Mouse (Mus musculus) hindbrain, embryonic 14.5 days (tissue): Measurements from ENCODE around the gene Supt7l. TPM values are rescaled to one million over a fixed set of nuclear protein-coding genes. Genes with fewer than 3 reads are reported as not detected.
A peak's percentile ranks its signal among the peaks of the same experiment; 100 is the strongest.
"Not testable (repeated sequence)": the region's sequence is repeated elsewhere in the genome, so short reads cannot be mapped to it uniquely, and the experiment has no call there.

Experiments used
- ATAC-seq: fragments of 200-750 bp; cut with Nextera tagmentation; 2 replicates; pipeline ENCODE4 v1.8.0; 2017; ENCODE audit warnings: moderate number of reproducible peaks, mild to moderate bottlenecking, moderate TSS enrichment, moderate library complexity; ENCODE audit not compliant: low FRiP score
- DNase-seq: peaks from one replicate; pipeline ENCODE4 v3.0.0-alpha.2; 2015; ENCODE audit warnings: low spot score
- H3K27ac ChIP-seq: fragments of 300-500 bp; sonication (generic); 2 replicates; pipeline ENCODE4 v1.5.1; 2014; ENCODE audit warnings: mild to moderate bottlenecking, moderate library complexity
- H3K27me3 ChIP-seq: fragments of 300-500 bp; sonication (generic); 2 replicates; pipeline ENCODE4 v1.6.1; 2014; ENCODE audit warnings: mild to moderate bottlenecking, low read length, mixed read lengths; ENCODE audit not compliant: control insufficient read depth, insufficient read depth
- H3K36me3 ChIP-seq: fragments of 300-500 bp; sonication (generic); replicated peaks from 2 replicates; pipeline ENCODE4 v1.6.1; 2014; ENCODE audit not compliant: control insufficient read depth, insufficient read depth
- H3K4me1 ChIP-seq: fragments of 300-500 bp; sonication (generic); replicated peaks from 2 replicates; pipeline ENCODE4 v1.6.1; 2014; ENCODE audit warnings: antibody characterized with exemption, low read length, mixed read lengths; ENCODE audit not compliant: control insufficient read depth, insufficient read depth
- H3K4me2 ChIP-seq: fragments of 300-500 bp; sonication (generic); replicated peaks from 2 replicates; pipeline ENCODE4 v1.6.1; 2014; ENCODE audit warnings: mild to moderate bottlenecking, moderate library complexity
- H3K4me3 ChIP-seq: fragments of 300-500 bp; sonication (generic); replicated peaks from 2 replicates; pipeline ENCODE4 v1.5.1; 2014; ENCODE audit warnings: mild to moderate bottlenecking, low read length
- H3K9ac ChIP-seq: fragments of 300-500 bp; sonication (generic); 2 replicates; pipeline ENCODE4 v1.6.1; 2014
- H3K9me3 ChIP-seq: fragments of 300-500 bp; sonication (generic); 2 replicates; pipeline ENCODE4 v1.6.1; 2016; ENCODE audit warnings: low read length; ENCODE audit not compliant: control insufficient read depth
- WGBS: fragments of 180-500 bp; shearing (Covaris S2); extraction: QIAGEN DNeasy Blood & Tissue Kit; methylation state at CpG from one replicate; pipeline ENCODE4 v1.1.7; 2014; 5-methylcytosine and 5-hydroxymethylcytosine counted together
- polyA plus RNA-seq: library from polyadenylated mRNA; unstranded; fragments of >200 nt; fragmentation: Nextera tagmentation; extraction: Ambion mirVana; gene quantifications from 2 replicates; pipeline ENCODE4 v1.2.1, GENCODE M21; 2014

The Supt7l gene
- 13.3 and 18.3 TPM in 2 replicates for polyA plus RNA-seq

GRCm38 (mm10) chr5:31527707-31528106 lies at the start of gene Supt7l:
Gene Supt7l, minus strand, starts transcription at chr5:31527807.
- Histone ChIP-seq H3K27ac (peak within 1 kb of the TSS; percentile 60; the same call in 1 of the 2 replicates), H3K4me1 (peaks cover 27% of the 10 kb centered on the region), H3K4me2 (peak within 1 kb of the TSS; percentile 95), H3K36me3 (peaks cover 40% of the 10 kb centered on the region), H3K4me3 (peak within 1 kb of the TSS; percentile 74), H3K9ac (peak within 1 kb of the TSS; percentile 75)
- not testable (repeated sequence) for H3K27me3 ChIP-seq, H3K9me3 ChIP-seq, ATAC-seq, DNase-seq
- WGBS, result 81% methylated on average over 11 of the region's 11 CpGs

GRCm38 (mm10) chr5:31576539-31576975 lies 49.0 kb upstream of the Supt7l start:
- no peak for ATAC-seq
- no peak for DNase-seq
- 62% methylated on average over 7 of the region's 7 CpGs for WGBS
- no peaks in the 10 kb centered on the region for H3K9me3 ChIP-seq
- no peaks in the 10 kb centered on the region for H3K4me1 ChIP-seq
- H3K27ac ChIP-seq, result no peak overlapping the region
- H3K36me3 ChIP-seq, result no peaks in the 10 kb centered on the region
- no peak overlapping the region for H3K4me2 ChIP-seq
- H3K4me3 ChIP-seq, result no peak overlapping the region
- no peaks in the 10 kb centered on the region for H3K27me3 ChIP-seq
- no peak overlapping the region for H3K9ac ChIP-seq

GRCm38 (mm10) chr5:31573722-31574121 lies 46.1 kb upstream of the Supt7l start:
- WGBS, result 93% methylated on average over 3 of the region's 3 CpGs
- no peaks in the 10 kb centered on the region for H3K9me3 ChIP-seq
- H3K9ac ChIP-seq, result no peak overlapping the region
- ATAC-seq (no peak), DNase-seq (no peak)
- H3K4me3 ChIP-seq, result no peak overlapping the region
- no peaks in the 10 kb centered on the region for H3K36me3 ChIP-seq
- no peaks in the 10 kb centered on the region for H3K27me3 ChIP-seq
- H3K4me1 ChIP-seq, result 0 out of 2 replicates have a peak, but pooled peaks cover 5% of the 10 kb centered on the region
- no peak overlapping the region for H3K4me2 ChIP-seq
- no peak overlapping the region for H3K27ac ChIP-seq

GRCm38 (mm10) chr5:31571023-31571608 lies 43.5 kb upstream of the Supt7l start:
- peak overlapping the region; percentile 40 for H3K4me2 ChIP-seq
- WGBS, result 18% methylated on average over 20 of the region's 20 CpGs

GRCm38 (mm10) chr5:31567951-31568657 lies 40.5 kb upstream of the Supt7l start:
- Histone ChIP-seq H3K4me1 (0 out of 2 replicates have a peak, but pooled peaks cover 5% of the 10 kb centered on the region), H3K36me3 (no peaks in the 10 kb centered on the region), H3K9me3 (no peaks in the 10 kb centered on the region), H3K4me3 (no peak overlapping the region), H3K4me2 (no peak overlapping the region), H3K9ac (no peak overlapping the region), H3K27ac (no peak overlapping the region), H3K27me3 (no peaks in the 10 kb centered on the region)
- DNase-seq (no peak), ATAC-seq (no peak)
- 82% methylated on average over 5 of the region's 5 CpGs for WGBS

More at GRCm38 (mm10) chr5:31571023-31571608, 43.5 kb upstream of the Supt7l start:
- no peak overlapping the region for H3K4me3 ChIP-seq
- H3K36me3 ChIP-seq, result no peaks in the 10 kb centered on the region
- no peak overlapping the region for H3K27ac ChIP-seq
- 0 out of 2 replicates have a peak, but pooled peaks cover 5% of the 10 kb centered on the region for H3K4me1 ChIP-seq
- DNase-seq (no peak), ATAC-seq (no peak)
- peak overlapping the region; percentile 21; the same call in 1 of the 2 replicates for H3K9ac ChIP-seq
- no peaks in the 10 kb centered on the region for H3K9me3 ChIP-seq
- no peaks in the 10 kb centered on the region for H3K27me3 ChIP-seq

GRCm38 (mm10) chr5:31566457-31566856 lies 38.9 kb upstream of the Supt7l start:
- no peaks in the 10 kb centered on the region for H3K27me3 ChIP-seq
- no peak for DNase-seq
- no peak for ATAC-seq

GRCm38 (mm10) chr5:31566026-31566425 lies 38.4 kb upstream of the Supt7l start:
- Histone ChIP-seq H3K9ac (no peak overlapping the region), H3K27me3 (no peaks in the 10 kb centered on the region)

More at GRCm38 (mm10) chr5:31566457-31566856, 38.9 kb upstream of the Supt7l start:
- WGBS, result 42% methylated on average over 3 of the region's 3 CpGs
- Histone ChIP-seq H3K9me3 (no peaks in the 10 kb centered on the region), H3K4me3 (no peak overlapping the region), H3K27ac (no peak overlapping the region), H3K9ac (no peak overlapping the region), H3K36me3 (0 out of 2 replicates have a peak, but pooled peaks cover 12% of the 10 kb centered on the region), H3K4me2 (no peak overlapping the region), H3K4me1 (0 out of 2 replicates have a peak, but pooled peaks cover 5% of the 10 kb centered on the region)

GRCm38 (mm10) chr5:31564976-31565375 lies 37.4 kb upstream of the Supt7l start:
- no peak overlapping the region for H3K4me3 ChIP-seq
- no peak overlapping the region for H3K27ac ChIP-seq
- no peak overlapping the region for H3K4me2 ChIP-seq
- H3K9ac ChIP-seq, result no peak overlapping the region
- H3K36me3 ChIP-seq, result 0 out of 2 replicates have a peak, but pooled peaks cover 13% of the 10 kb centered on the region
- no peaks in the 10 kb centered on the region for H3K27me3 ChIP-seq
- DNase-seq (no peak), ATAC-seq (no peak)
- H3K4me1 ChIP-seq, result no peaks in the 10 kb centered on the region
- 87% methylated on average over 4 of the region's 4 CpGs for WGBS
- H3K9me3 ChIP-seq, result no peaks in the 10 kb centered on the region

More at GRCm38 (mm10) chr5:31566026-31566425, 38.4 kb upstream of the Supt7l start:
- Histone ChIP-seq H3K9me3 (no peaks in the 10 kb centered on the region), H3K4me2 (no peak overlapping the region), H3K36me3 (0 out of 2 replicates have a peak, but pooled peaks cover 13% of the 10 kb centered on the region), H3K4me3 (no peak overlapping the region), H3K4me1 (0 out of 2 replicates have a peak, but pooled peaks cover 2% of the 10 kb centered on the region), H3K27ac (no peak overlapping the region)
- ATAC-seq, result no peak
- 81% methylated on average over 7 of the region's 7 CpGs for WGBS
- no peak for DNase-seq

GRCm38 (mm10) chr5:31563905-31564304 lies 36.3 kb upstream of the Supt7l start:
- Histone ChIP-seq H3K4me2 (no peak overlapping the region), H3K4me3 (no peak overlapping the region), H3K36me3 (peaks cover 17% of the 10 kb centered on the region; the same call in 1 of the 2 replicates), H3K9me3 (no peaks in the 10 kb centered on the region), H3K9ac (no peak overlapping the region), H3K27me3 (no peaks in the 10 kb centered on the region), H3K4me1 (no peaks in the 10 kb centered on the region), H3K27ac (no peak overlapping the region)
- WGBS, result 48% methylated on average over 7 of the region's 7 CpGs
- ATAC-seq (no peak), DNase-seq (no peak)
